Mouse (Mus musculus): ENCODE data around the gene Rbfox3. TPM values are rescaled to one million over a fixed set of nuclear protein-coding genes. Genes with fewer than 3 reads are reported as not detected.

Gene Rbfox3
- polyA plus RNA-seq, 1 experiment = 163 TPM

- H3K4me1 ChIP-seq (ENCODE audit: control insufficient read depth, insufficient read depth, low read length) = peaks cover 80% of the 10 kb centered on the region
- no peak overlapping the region for H3K4me3 ChIP-seq (replicated peaks; ENCODE audit: insufficient read depth, low read depth, low read length)
- no peaks in the 10 kb centered on the region for H3K27me3 ChIP-seq (ENCODE audit: control insufficient read depth, insufficient read depth, low read length)
- peak in 1 of 2 experiments; percentile 56 for DNase-seq
- 35% methylated on average over 11 of the region's 11 CpGs for WGBS
- TF ChIP-seq POLR2A (IDR thresholded peaks at IDR 0.05; ENCODE audit: borderline replicate concordance, insufficient read depth, low read length) = no peak
- no peak for TF ChIP-seq CTCF (IDR thresholded peaks at IDR 0.05; ENCODE audit: borderline replicate concordance, insufficient read depth, low read depth, low read length)
- no peak overlapping the region for H3K27ac ChIP-seq (ENCODE audit: insufficient read depth, low read length)
These were observed 373.4 kb downstream of the Rbfox3 start for GRCm38 (mm10) chr11:118538008-118538407.

DNA sequence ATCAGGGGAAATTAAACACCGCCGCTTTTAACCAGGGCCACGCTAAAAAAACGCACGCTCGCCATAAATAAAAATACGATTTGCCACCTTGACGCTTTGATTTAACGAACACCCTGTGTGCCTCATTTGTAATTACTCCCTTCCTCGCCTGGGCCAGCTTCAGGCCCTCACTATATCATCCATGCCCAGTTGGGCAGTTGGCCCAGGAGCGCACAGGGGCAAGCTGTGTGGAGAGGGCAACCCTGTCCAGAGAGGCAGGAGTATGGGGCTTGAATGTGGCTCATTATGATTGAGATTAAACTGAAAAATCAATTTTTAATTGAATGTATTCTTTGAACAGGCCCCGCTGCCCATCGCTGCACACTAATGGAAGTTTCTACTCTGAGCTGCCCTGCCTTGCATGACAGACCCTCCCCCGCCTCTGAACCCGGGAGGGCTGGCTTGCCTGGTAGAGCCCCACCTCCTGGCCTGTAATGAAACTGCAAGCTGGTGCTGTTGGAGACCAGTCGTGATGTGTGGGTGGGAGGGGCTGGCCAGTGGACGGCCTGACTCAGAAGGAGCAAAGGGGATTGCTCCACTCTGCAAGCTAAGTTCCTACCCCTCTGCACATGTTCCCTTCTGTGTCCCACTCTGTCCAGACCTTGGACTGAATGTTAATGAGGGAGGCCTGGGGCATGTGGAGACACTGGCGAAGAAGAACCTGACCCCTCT, 376.9 kb downstream of the Rbfox3 start:
- WGBS = 44% methylated on average over 18 of the region's 18 CpGs
- Histone ChIP-seq H3K4me1 (ENCODE audit: control insufficient read depth, insufficient read depth, low read length) (peaks cover 82% of the 10 kb centered on the region), H3K27me3 (ENCODE audit: control insufficient read depth, insufficient read depth, low read length) (no peaks in the 10 kb centered on the region), H3K4me3 (replicated peaks; ENCODE audit: insufficient read depth, low read depth, low read length) (no peak overlapping the region), H3K27ac (ENCODE audit: insufficient read depth, low read length) (no peak overlapping the region)
- peak; percentile 55 for TF ChIP-seq CTCF (IDR thresholded peaks at IDR 0.05; ENCODE audit: borderline replicate concordance, insufficient read depth, low read depth, low read length)
- TF ChIP-seq POLR2A (IDR thresholded peaks at IDR 0.05; ENCODE audit: borderline replicate concordance, insufficient read depth, low read length) = no peak
- no peak for DNase-seq

- H3K4me1 ChIP-seq (ENCODE audit: control insufficient read depth, insufficient read depth, low read length) = peaks cover 88% of the 10 kb centered on the region
- WGBS = 48% methylated on average over 8 of the region's 8 CpGs
- H3K4me3 ChIP-seq (replicated peaks; ENCODE audit: insufficient read depth, low read depth, low read length) = no peak overlapping the region
- no peak overlapping the region for H3K27ac ChIP-seq (ENCODE audit: insufficient read depth, low read length)
- H3K27me3 ChIP-seq (ENCODE audit: control insufficient read depth, insufficient read depth, low read length) = no peaks in the 10 kb centered on the region
- no peak for TF ChIP-seq CTCF (IDR thresholded peaks at IDR 0.05; ENCODE audit: borderline replicate concordance, insufficient read depth, low read depth, low read length)
- no peak for TF ChIP-seq POLR2A (IDR thresholded peaks at IDR 0.05; ENCODE audit: borderline replicate concordance, insufficient read depth, low read length)
- DNase-seq = no peak
These were observed 381.1 kb downstream of the Rbfox3 start for GRCm38 (mm10) chr11:118530313-118530712.

- H3K4me3 ChIP-seq (replicated peaks; ENCODE audit: insufficient read depth, low read depth, low read length) = no peak overlapping the region
- TF ChIP-seq CTCF (IDR thresholded peaks at IDR 0.05; ENCODE audit: borderline replicate concordance, insufficient read depth, low read depth, low read length) = no peak
- no peak for TF ChIP-seq POLR2A (IDR thresholded peaks at IDR 0.05; ENCODE audit: borderline replicate concordance, insufficient read depth, low read length)
- H3K4me1 ChIP-seq (ENCODE audit: control insufficient read depth, insufficient read depth, low read length) = peaks cover 90% of the 10 kb centered on the region
- WGBS = 15% methylated on average over 9 of the region's 9 CpGs
- peak; percentile 70 to 75 for DNase-seq
- no peaks in the 10 kb centered on the region for H3K27me3 ChIP-seq (ENCODE audit: control insufficient read depth, insufficient read depth, low read length)
- no peak overlapping the region for H3K27ac ChIP-seq (ENCODE audit: insufficient read depth, low read length)
These were observed 382.6 kb downstream of the Rbfox3 start for GRCm38 (mm10) chr11:118528761-118529160.

- no peak for TF ChIP-seq POLR2A (IDR thresholded peaks at IDR 0.05; ENCODE audit: borderline replicate concordance, insufficient read depth, low read length)
- no peak for TF ChIP-seq CTCF (IDR thresholded peaks at IDR 0.05; ENCODE audit: borderline replicate concordance, insufficient read depth, low read depth, low read length)
- no peaks in the 10 kb centered on the region for H3K27me3 ChIP-seq (ENCODE audit: control insufficient read depth, insufficient read depth, low read length)
- peaks cover 90% of the 10 kb centered on the region for H3K4me1 ChIP-seq (ENCODE audit: control insufficient read depth, insufficient read depth, low read length)
- WGBS = 39% methylated on average over 11 of the region's 11 CpGs
- no peak overlapping the region for H3K27ac ChIP-seq (ENCODE audit: insufficient read depth, low read length)
- no peak overlapping the region for H3K4me3 ChIP-seq (replicated peaks; ENCODE audit: insufficient read depth, low read depth, low read length)
- DNase-seq = no peak
These were observed 386.3 kb downstream of the Rbfox3 start for GRCm38 (mm10) chr11:118525059-118525458.

GRCm38 (mm10) chr11:118523496-118524145, 387.8 kb downstream of the Rbfox3 start:
- DNase-seq = peak; percentile 64 to 71
- H3K4me1 ChIP-seq (ENCODE audit: control insufficient read depth, insufficient read depth, low read length) = peaks cover 84% of the 10 kb centered on the region
- WGBS = 10% methylated on average over 4 of the region's 4 CpGs
- H3K27me3 ChIP-seq (ENCODE audit: control insufficient read depth, insufficient read depth, low read length) = no peaks in the 10 kb centered on the region
- H3K4me3 ChIP-seq (replicated peaks; ENCODE audit: insufficient read depth, low read depth, low read length) = no peak overlapping the region
- no peak for TF ChIP-seq POLR2A (IDR thresholded peaks at IDR 0.05; ENCODE audit: borderline replicate concordance, insufficient read depth, low read length)
- TF ChIP-seq CTCF (IDR thresholded peaks at IDR 0.05; ENCODE audit: borderline replicate concordance, insufficient read depth, low read depth, low read length) = no peak
- no peak overlapping the region for H3K27ac ChIP-seq (ENCODE audit: insufficient read depth, low read length)

DNA sequence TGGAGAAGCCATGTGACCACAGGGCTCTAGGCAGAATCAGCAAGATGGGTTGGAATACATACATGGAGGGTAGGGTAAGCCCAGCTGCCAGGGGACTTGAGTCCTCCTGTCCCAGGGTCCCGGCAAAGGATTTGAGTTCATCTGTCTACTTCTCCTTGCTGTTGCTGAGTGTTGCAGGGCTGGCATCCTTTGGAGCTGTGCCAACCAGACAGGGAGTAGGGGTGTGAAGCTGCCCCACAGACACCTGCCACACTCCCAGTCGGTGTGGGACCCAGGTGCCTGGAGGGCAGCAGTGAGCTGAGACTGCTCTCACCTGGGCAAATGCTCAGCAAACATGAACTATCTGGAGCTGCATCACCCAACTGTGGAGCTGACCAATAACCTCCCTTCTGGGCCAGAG, 390.5 kb downstream of the Rbfox3 start:
- WGBS = 20% methylated on average over 2 of the region's 2 CpGs
- TF ChIP-seq CTCF (IDR thresholded peaks at IDR 0.05; ENCODE audit: borderline replicate concordance, insufficient read depth, low read depth, low read length) (no peak), POLR2A (IDR thresholded peaks at IDR 0.05; ENCODE audit: borderline replicate concordance, insufficient read depth, low read length) (no peak)
- no peak for DNase-seq
- Histone ChIP-seq H3K4me1 (ENCODE audit: control insufficient read depth, insufficient read depth, low read length) (peaks cover 82% of the 10 kb centered on the region), H3K4me3 (replicated peaks; ENCODE audit: insufficient read depth, low read depth, low read length) (no peak overlapping the region), H3K27ac (ENCODE audit: insufficient read depth, low read length) (no peak overlapping the region), H3K27me3 (ENCODE audit: control insufficient read depth, insufficient read depth, low read length) (no peaks in the 10 kb centered on the region)

GRCm38 (mm10) chr11:118520251-118520650, 391.1 kb downstream of the Rbfox3 start:
- DNase-seq = no peak
- Histone ChIP-seq H3K4me3 (replicated peaks; ENCODE audit: insufficient read depth, low read depth, low read length) (no peak overlapping the region), H3K27me3 (ENCODE audit: control insufficient read depth, insufficient read depth, low read length) (no peaks in the 10 kb centered on the region), H3K27ac (ENCODE audit: insufficient read depth, low read length) (no peak overlapping the region), H3K4me1 (ENCODE audit: control insufficient read depth, insufficient read depth, low read length) (peaks cover 79% of the 10 kb centered on the region)
- WGBS = 52% methylated on average over 5 of the region's 5 CpGs
- TF ChIP-seq CTCF (IDR thresholded peaks at IDR 0.05; ENCODE audit: borderline replicate concordance, insufficient read depth, low read depth, low read length) = peak; percentile 43; the same call in 1 of the 2 replicates
- no peak for TF ChIP-seq POLR2A (IDR thresholded peaks at IDR 0.05; ENCODE audit: borderline replicate concordance, insufficient read depth, low read length)
